Mouse (Mus musculus) kidney, adult 2 months (tissue): ENCODE data around the gene Naa60.

Experiments
- CTCF ChIP-seq: fragments of 200-500 bp; conservative IDR thresholded peaks from 2 replicates; pipeline ENCODE4 v1.5.1; 2011; ENCODE audit warnings: low read depth, mild to moderate bottlenecking, control low read depth, low read length, moderate library complexity, mixed read lengths; ENCODE audit not compliant: insufficient read depth, insufficient read length
- POLR2A ChIP-seq: fragments of 200-500 bp; IDR thresholded peaks from one replicate; pipeline ENCODE4 v1.6.1; 2011; ENCODE audit warnings: low read depth, low read length, control low read depth

- no peak for TF ChIP-seq POLR2A
- TF ChIP-seq CTCF = no peak
Measured at GRCm38 (mm10) chr16:3854437-3855182, 17.6 kb upstream of the Naa60 start.
